Mouse (Mus musculus) monocyte, adult 5-6 weeks (primary cell): ENCODE results near the gene Lrrc20. TPM values are rescaled to one million over a fixed set of nuclear protein-coding genes. Genes with fewer than 3 reads are reported as not detected.
"Not testable (repeated sequence)": the region's sequence is repeated elsewhere in the genome, so short reads cannot be mapped to it uniquely, and the experiment has no call there.

Experiments used
- ATAC-seq: fragments of 153-309, 156-312 bp; replicated peaks from 2 replicates; pipeline ENCODE4 v1.8.0; 2017; ENCODE audit warnings: mild to moderate bottlenecking; ENCODE audit not compliant: low TSS enrichment, insufficient number of reproducible peaks, severe bottlenecking, poor library complexity, low FRiP score
- total RNA-seq: library from RNA; stranded (forward); fragments of 200-1000, 200-491, 200-594 nt; gene quantifications from 3 replicates; pipeline ENCODE4 v1.2.3, GENCODE M21; 2017

Lrrc20 gene
- total RNA-seq = 2.1 to 4.9 TPM (median 3.3 TPM) in 3 replicates

- peak; percentile 89 for ATAC-seq
These were observed at the start of gene Lrrc20 for GRCm38 (mm10) chr10:61475594-61476439. Gene Lrrc20 (plus strand): TSS chr10:61475801.

GRCm38 (mm10) chr10:61426251-61426757, 49.3 kb upstream of the Lrrc20 start:
- no peak for ATAC-seq

GRCm38 (mm10) chr10:61427951-61428350, 47.6 kb upstream of the Lrrc20 start:
- ATAC-seq = no peak

- no peak for ATAC-seq
These were observed 47.2 kb upstream of the Lrrc20 start for GRCm38 (mm10) chr10:61428416-61428815.

GRCm38 (mm10) chr10:61429043-61429442, 46.6 kb upstream of the Lrrc20 start:
- ATAC-seq = no peak

- ATAC-seq = no peak
These were observed 44.2 kb upstream of the Lrrc20 start for GRCm38 (mm10) chr10:61431375-61431774.

GRCm38 (mm10) chr10:61440202-61440800, 35.3 kb upstream of the Lrrc20 start:
- ATAC-seq = no peak

- no peak for ATAC-seq
These were observed 32.1 kb upstream of the Lrrc20 start for GRCm38 (mm10) chr10:61443456-61443855.

GRCm38 (mm10) chr10:61443876-61444275, 31.7 kb upstream of the Lrrc20 start:
- ATAC-seq = no peak

GRCm38 (mm10) chr10:61445016-61445415, 30.6 kb upstream of the Lrrc20 start:
- ATAC-seq = no peak

GRCm38 (mm10) chr10:61447581-61448353, 27.8 kb upstream of the Lrrc20 start:
- no peak for ATAC-seq

- ATAC-seq = no peak
These were observed 26.8 kb upstream of the Lrrc20 start for GRCm38 (mm10) chr10:61448834-61449233.

- ATAC-seq = peak; percentile 36; the same call in 1 of the 2 replicates
These were observed 24.1 kb upstream of the Lrrc20 start for GRCm38 (mm10) chr10:61451463-61451930.

GRCm38 (mm10) chr10:61451931-61452617, 23.5 kb upstream of the Lrrc20 start:
- ATAC-seq = 0 out of 2 replicates have a peak, but pooled peaks have one; percentile 6

- peak; percentile 98 for ATAC-seq
These were observed 23.0 kb upstream of the Lrrc20 start, which contains the start of gene Eif4ebp2 for GRCm38 (mm10) chr10:61452645-61453044. Gene Eif4ebp2 (minus strand): TSS chr10:61452661.

- ATAC-seq = not testable (repeated sequence)
These were observed 22.4 kb upstream of the Lrrc20 start for GRCm38 (mm10) chr10:61453171-61453570.

- no peak for ATAC-seq
These were observed 18.4 kb upstream of the Lrrc20 start for GRCm38 (mm10) chr10:61457182-61457581.

- ATAC-seq = no peak
These were observed 10.6 kb upstream of the Lrrc20 start for GRCm38 (mm10) chr10:61465009-61465408.
